Mouse (Mus musculus): ENCODE results near the gene Arhgap20.

DNA sequence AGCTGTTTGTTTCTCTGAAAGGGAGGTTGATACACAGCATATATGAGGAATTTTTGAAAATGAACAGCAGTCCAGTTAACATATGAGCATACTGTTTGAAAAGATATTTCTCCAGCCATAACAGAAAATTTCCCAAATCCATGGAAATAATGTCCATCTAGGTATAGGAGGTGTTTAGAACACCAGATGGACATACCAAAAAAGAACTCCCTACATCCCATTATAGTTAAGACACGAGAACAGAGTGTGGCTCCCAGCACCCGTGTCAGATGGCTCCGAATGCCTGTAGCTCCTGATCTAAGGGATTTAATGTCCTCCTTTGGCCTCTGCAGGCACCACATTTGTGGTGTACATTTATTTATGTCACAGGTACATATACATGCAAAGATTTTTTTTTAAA lies 99.1 kb downstream of the Arhgap20 start:
- TF ChIP-seq FOSL1 (IDR thresholded peaks at IDR 0.05; ENCODE audit: insufficient read depth, low read length, poor library complexity, severe bottlenecking) (no peak), MYOG (IDR thresholded peaks at IDR 0.05; ENCODE audit: control insufficient read depth, extremely low read depth, insufficient read length) (no peak), MAX (IDR thresholded peaks at IDR 0.05) (no peak), CTCF (IDR thresholded peaks at IDR 0.05; ENCODE audit: control insufficient read depth, insufficient read depth, insufficient read length) (no peak), USF1 (IDR thresholded peaks at IDR 0.05; ENCODE audit: low read depth) (no peak), MYOD1 (IDR thresholded peaks at IDR 0.05; ENCODE audit: control insufficient read depth, insufficient read length, low read depth) (no peak)

Data from C2C12 (cell line).